Mouse (Mus musculus): ENCODE measurements at regions not wholly inside any gene's neighbourhood (a gene's known extent, or its start where the extent isn't known, plus 50 kb on each side); places are given as distances from the start of the nearest gene placed in this dataset.
A peak's percentile ranks its signal among the peaks of the same experiment; 100 is the strongest.

GRCm38 (mm10) chr9:67153333-67153732 lies 104.1 kb upstream of the Tpm1 start:
- Histone ChIP-seq H3K27ac (ENCODE audit: low read length) (no peak overlapping the region), H3K4me1 (ENCODE audit: insufficient read depth, low read depth, low read length) (peaks cover 14% of the 10 kb centered on the region), H3K9ac (replicated peaks; ENCODE audit: low read depth) (no peak overlapping the region), H3K4me3 (ENCODE audit: low read depth, low read length) (no peak overlapping the region), H3K36me3 (ENCODE audit: insufficient read depth, low read length) (no peaks in the 10 kb centered on the region), H3K4me2 (replicated peaks; ENCODE audit: low read depth, low read length) (no peak overlapping the region), H3K27me3 (replicated peaks; ENCODE audit: insufficient read depth, low read length) (no peaks in the 10 kb centered on the region), H3K9me3 (ENCODE audit: low read length) (no peaks in the 10 kb centered on the region)
- WGBS: 75% methylated on average over 4 of the region's 4 CpGs
- no peak for ATAC-seq
- TF ChIP-seq EP300 (IDR thresholded peaks at IDR 0.05) (no peak), CTCF (IDR thresholded peaks at IDR 0.05) (no peak)
- no peak for DNase-seq (ENCODE audit: low spot score)

GRCm38 (mm10) chr9:67147656-67148055 lies 98.5 kb upstream of the Tpm1 start:
- TF ChIP-seq EP300 (IDR thresholded peaks at IDR 0.05) (no peak), CTCF (IDR thresholded peaks at IDR 0.05) (no peak)
- ATAC-seq (peak; percentile 29; the same call in 1 of the 2 replicates), DNase-seq (ENCODE audit: low spot score) (peak; percentile 62)

GRCm38 (mm10) chr9:67145392-67145791 lies 96.2 kb upstream of the Tpm1 start:
- no peaks in the 10 kb centered on the region for H3K36me3 ChIP-seq (ENCODE audit: insufficient read depth, low read length)
- 59% methylated on average over 6 of the region's 6 CpGs for WGBS
- H3K4me3 ChIP-seq (ENCODE audit: low read depth, low read length): no peak overlapping the region
- peak; percentile 53 for ATAC-seq
- TF ChIP-seq CTCF (IDR thresholded peaks at IDR 0.05): no peak
- TF ChIP-seq EP300 (IDR thresholded peaks at IDR 0.05): peak; percentile 10; the same call in 1 of the 2 replicates
- no peak overlapping the region for H3K9ac ChIP-seq (replicated peaks; ENCODE audit: low read depth)
- no peak overlapping the region for H3K4me2 ChIP-seq (replicated peaks; ENCODE audit: low read depth, low read length)
- no peak overlapping the region for H3K27ac ChIP-seq (ENCODE audit: low read length)
- H3K9me3 ChIP-seq (ENCODE audit: low read length): no peaks in the 10 kb centered on the region
- no peaks in the 10 kb centered on the region for H3K27me3 ChIP-seq (replicated peaks; ENCODE audit: insufficient read depth, low read length)
- peak; percentile 42 for DNase-seq (ENCODE audit: low spot score)
- no peaks in the 10 kb centered on the region for H3K4me1 ChIP-seq (ENCODE audit: insufficient read depth, low read depth, low read length)

More at GRCm38 (mm10) chr9:67147656-67148055, 98.5 kb upstream of the Tpm1 start:
- Histone ChIP-seq H3K27me3 (replicated peaks; ENCODE audit: insufficient read depth, low read length) (no peaks in the 10 kb centered on the region), H3K9me3 (ENCODE audit: low read length) (no peaks in the 10 kb centered on the region), H3K4me2 (replicated peaks; ENCODE audit: low read depth, low read length) (no peak overlapping the region), H3K4me3 (ENCODE audit: low read depth, low read length) (no peak overlapping the region), H3K36me3 (ENCODE audit: insufficient read depth, low read length) (no peaks in the 10 kb centered on the region), H3K4me1 (ENCODE audit: insufficient read depth, low read depth, low read length) (peaks cover 9% of the 10 kb centered on the region; the same call in 1 of the 2 replicates), H3K27ac (ENCODE audit: low read length) (no peak overlapping the region), H3K9ac (replicated peaks; ENCODE audit: low read depth) (no peak overlapping the region)
- 51% methylated on average over 7 of the region's 7 CpGs for WGBS

GRCm38 (mm10) chr9:67144511-67144910 lies 95.3 kb upstream of the Tpm1 start:
- Histone ChIP-seq H3K4me2 (replicated peaks; ENCODE audit: low read depth, low read length) (no peak overlapping the region), H3K27ac (ENCODE audit: low read length) (no peak overlapping the region), H3K4me1 (ENCODE audit: insufficient read depth, low read depth, low read length) (no peaks in the 10 kb centered on the region), H3K9me3 (ENCODE audit: low read length) (no peaks in the 10 kb centered on the region), H3K4me3 (ENCODE audit: low read depth, low read length) (no peak overlapping the region), H3K27me3 (replicated peaks; ENCODE audit: insufficient read depth, low read length) (no peaks in the 10 kb centered on the region), H3K36me3 (ENCODE audit: insufficient read depth, low read length) (no peaks in the 10 kb centered on the region), H3K9ac (replicated peaks; ENCODE audit: low read depth) (no peak overlapping the region)
- DNase-seq (ENCODE audit: low spot score): no peak
- TF ChIP-seq EP300 (IDR thresholded peaks at IDR 0.05) (no peak), CTCF (IDR thresholded peaks at IDR 0.05) (no peak)
- ATAC-seq: no peak

- no peaks in the 10 kb centered on the region for H3K9me3 ChIP-seq (ENCODE audit: low read length)
- H3K4me1 ChIP-seq (ENCODE audit: insufficient read depth, low read depth, low read length): no peaks in the 10 kb centered on the region
- no peak overlapping the region for H3K4me3 ChIP-seq (ENCODE audit: low read depth, low read length)
- WGBS: 64% methylated on average over 7 of the region's 7 CpGs
- TF ChIP-seq CTCF (IDR thresholded peaks at IDR 0.05) (no peak), EP300 (IDR thresholded peaks at IDR 0.05) (no peak)
- H3K4me2 ChIP-seq (replicated peaks; ENCODE audit: low read depth, low read length): no peak overlapping the region
- no peaks in the 10 kb centered on the region for H3K27me3 ChIP-seq (replicated peaks; ENCODE audit: insufficient read depth, low read length)
- no peak overlapping the region for H3K27ac ChIP-seq (ENCODE audit: low read length)
- ATAC-seq (peak; percentile 76), DNase-seq (ENCODE audit: low spot score) (peak; percentile 67)
- no peak overlapping the region for H3K9ac ChIP-seq (replicated peaks; ENCODE audit: low read depth)
- H3K36me3 ChIP-seq (ENCODE audit: insufficient read depth, low read length): no peaks in the 10 kb centered on the region
Observed at GRCm38 (mm10) chr9:67140319-67140887, 91.2 kb upstream of the Tpm1 start.

GRCm38 (mm10) chr9:67137681-67138080 lies 88.5 kb upstream of the Tpm1 start:
- Histone ChIP-seq H3K4me1 (ENCODE audit: insufficient read depth, low read depth, low read length) (no peaks in the 10 kb centered on the region), H3K9ac (replicated peaks; ENCODE audit: low read depth) (no peak overlapping the region), H3K4me2 (replicated peaks; ENCODE audit: low read depth, low read length) (no peak overlapping the region), H3K27ac (ENCODE audit: low read length) (no peak overlapping the region), H3K27me3 (replicated peaks; ENCODE audit: insufficient read depth, low read length) (no peaks in the 10 kb centered on the region), H3K9me3 (ENCODE audit: low read length) (no peaks in the 10 kb centered on the region), H3K36me3 (ENCODE audit: insufficient read depth, low read length) (no peaks in the 10 kb centered on the region), H3K4me3 (ENCODE audit: low read depth, low read length) (no peak overlapping the region)
- WGBS: 43% methylated on average over 5 of the region's 5 CpGs
- DNase-seq (ENCODE audit: low spot score) (no peak), ATAC-seq (no peak)
- TF ChIP-seq CTCF (IDR thresholded peaks at IDR 0.05) (no peak), EP300 (IDR thresholded peaks at IDR 0.05) (no peak)

- no peaks in the 10 kb centered on the region for H3K9me3 ChIP-seq (ENCODE audit: low read length)
- WGBS: 43% methylated on average over 4 of the region's 4 CpGs
- no peaks in the 10 kb centered on the region for H3K36me3 ChIP-seq (ENCODE audit: insufficient read depth, low read length)
- DNase-seq (ENCODE audit: low spot score) (no peak), ATAC-seq (no peak)
- no peaks in the 10 kb centered on the region for H3K27me3 ChIP-seq (replicated peaks; ENCODE audit: insufficient read depth, low read length)
- no peak overlapping the region for H3K4me2 ChIP-seq (replicated peaks; ENCODE audit: low read depth, low read length)
- no peak overlapping the region for H3K4me3 ChIP-seq (ENCODE audit: low read depth, low read length)
- H3K9ac ChIP-seq (replicated peaks; ENCODE audit: low read depth): no peak overlapping the region
- no peaks in the 10 kb centered on the region for H3K4me1 ChIP-seq (ENCODE audit: insufficient read depth, low read depth, low read length)
- H3K27ac ChIP-seq (ENCODE audit: low read length): no peak overlapping the region
- TF ChIP-seq CTCF (IDR thresholded peaks at IDR 0.05): no peak
- TF ChIP-seq EP300 (IDR thresholded peaks at IDR 0.05): no peak
Observed at GRCm38 (mm10) chr9:67137141-67137540, 87.9 kb upstream of the Tpm1 start.
